Mouse (Mus musculus) megakaryocyte, adult 5-6 weeks (primary cell): ENCODE data around the gene Thrsp. TPM values are rescaled to one million over a fixed set of nuclear protein-coding genes. Genes with fewer than 3 reads are reported as not detected.

ENCODE experiments used
- ATAC-seq: 2 replicates; pipeline ENCODE4 v1.8.0; 2016; ENCODE audit warnings: mild to moderate bottlenecking, inconsistent platforms; ENCODE audit not compliant: poor library complexity, severe bottlenecking
- total RNA-seq, 2 experiments: library from RNA; stranded (forward) in 1 of 2; stranded (reverse) in 1 of 2; fragments of 153-499, 151-499 nt in 1 of 2; fragments of 221-1000, 200-1000 nt in 1 of 2; gene quantifications; 2 replicates each; pipeline versions ENCODE4 v1.2.3 to v1.2.4; 2015 to 2017

Gene Thrsp
- total RNA-seq, 2 experiments from 2014 or later = not detected

GRCm38 (mm10) chr7:97382661-97383060 is 34.9 kb downstream of the Thrsp start:
- no peak for ATAC-seq

GRCm38 (mm10) chr7:97380500-97381123 is 36.9 kb downstream of the Thrsp start:
- no peak for ATAC-seq

- ATAC-seq = no peak
Observed at GRCm38 (mm10) chr7:97379304-97379703, 38.2 kb downstream of the Thrsp start.

GRCm38 (mm10) chr7:97375906-97376305 is 41.6 kb downstream of the Thrsp start:
- ATAC-seq = peak; percentile 66

- no peak for ATAC-seq
Observed at GRCm38 (mm10) chr7:97375101-97375500, 42.4 kb downstream of the Thrsp start.

GRCm38 (mm10) chr7:97365887-97366286 is 51.6 kb downstream of the Thrsp start:
- no peak for ATAC-seq

Other genes starting within 250 kb of the Thrsp start
- gene Usp35, start 85.7 kb downstream of the Thrsp start, total RNA-seq (2015) = 0.87 and 1.1 TPM in 2 replicates
- 0.66 and 0.77 TPM in 2 replicates for gene Usp35, start 85.7 kb downstream of the Thrsp start, total RNA-seq (2017)
- 3.3 and 4.5 TPM in 2 replicates for gene Kctd21, start 85.4 kb downstream of the Thrsp start, total RNA-seq (2015)
- 1.8 and 2.3 TPM in 2 replicates for gene Kctd21, start 85.4 kb downstream of the Thrsp start, total RNA-seq (2017)
- gene Alg8, start 46.1 kb downstream of the Thrsp start, total RNA-seq (2015) = 40.5 and 45.2 TPM in 2 replicates
- 29.9 and 41.7 TPM in 2 replicates for gene Alg8, start 46.1 kb downstream of the Thrsp start, total RNA-seq (2017)
- 128 and 155 TPM in 2 replicates for gene Ndufc2, start 17.7 kb downstream of the Thrsp start, total RNA-seq (2015)
- 225 and 237 TPM in 2 replicates for gene Ndufc2, start 17.7 kb downstream of the Thrsp start, total RNA-seq (2017)
- gene Kctd14, start 33.6 kb upstream of the Thrsp start, total RNA-seq (2015) = 13.3 and 14.8 TPM in 2 replicates
- gene Kctd14, start 33.6 kb upstream of the Thrsp start, total RNA-seq (2017) = 3.9 and 4.9 TPM in 2 replicates
- gene Ints4, start 63.2 kb upstream of the Thrsp start, total RNA-seq (2015) = 89.9 and 91.2 TPM in 2 replicates
- gene Ints4, start 63.2 kb upstream of the Thrsp start, total RNA-seq (2017) = 49.6 and 51.4 TPM in 2 replicates
- 16.3 and 17.6 TPM in 2 replicates for gene Aamdc, start 161.8 kb upstream of the Thrsp start, total RNA-seq (2015)
- gene Aamdc, start 161.8 kb upstream of the Thrsp start, total RNA-seq (2017) = 22.9 and 23.9 TPM in 2 replicates
- gene Rsf1, start 162.2 kb upstream of the Thrsp start, total RNA-seq (2015) = 23.0 and 25.5 TPM in 2 replicates
- 28.6 and 36.5 TPM in 2 replicates for gene Rsf1, start 162.2 kb upstream of the Thrsp start, total RNA-seq (2017)